Mouse (Mus musculus) lung, adult 2 months (tissue): Measurements from ENCODE around the gene Nppa. TPM values are rescaled to one million over a fixed set of nuclear protein-coding genes. Genes with fewer than 3 reads are reported as not detected.

Source experiments
- DNase-seq: peaks from one replicate; pipeline ENCODE4 v3.0.0; 2022
- H3K4me1 ChIP-seq: fragments of 200-500 bp; 2 replicates; pipeline ENCODE4 v1.6.1; 2011; ENCODE audit warnings: low read length; ENCODE audit not compliant: control insufficient read depth, insufficient read depth
- H3K4me3 ChIP-seq: fragments of 200-500 bp; replicated peaks from 2 replicates; pipeline ENCODE3; 2011; ENCODE audit warnings: low read depth, mild to moderate bottlenecking, control low read depth, low read length; ENCODE audit errors: extremely low read depth
- CTCF ChIP-seq: fragments of 200-500 bp; IDR thresholded peaks from 2 replicates; pipeline ENCODE4 v1.5.1; 2011; ENCODE audit warnings: mild to moderate bottlenecking, low read length, control low read depth; ENCODE audit not compliant: insufficient read depth
- POLR2A ChIP-seq: fragments of 200-500 bp; IDR thresholded peaks from 2 replicates; pipeline ENCODE4 v1.6.1; 2011; ENCODE audit warnings: low read depth, mild to moderate bottlenecking, control low read depth, low read length, borderline replicate concordance; ENCODE audit errors: extremely low read depth
- WGBS: fragments of 180-500 bp; shearing (Covaris S2); methylation state at CpG from one replicate; pipeline ENCODE4 v1.1.7; 2018; 5-methylcytosine and 5-hydroxymethylcytosine counted together
- polyA plus RNA-seq: library from polyadenylated mRNA; depleted of rRNA; stranded (reverse); fragments of >200 nt; gene quantifications from 2 replicates; pipeline ENCODE4 v1.2.3, GENCODE M21; 2012

Gene Nppa
- polyA plus RNA-seq, 1 experiment = 55.1 TPM

DNA sequence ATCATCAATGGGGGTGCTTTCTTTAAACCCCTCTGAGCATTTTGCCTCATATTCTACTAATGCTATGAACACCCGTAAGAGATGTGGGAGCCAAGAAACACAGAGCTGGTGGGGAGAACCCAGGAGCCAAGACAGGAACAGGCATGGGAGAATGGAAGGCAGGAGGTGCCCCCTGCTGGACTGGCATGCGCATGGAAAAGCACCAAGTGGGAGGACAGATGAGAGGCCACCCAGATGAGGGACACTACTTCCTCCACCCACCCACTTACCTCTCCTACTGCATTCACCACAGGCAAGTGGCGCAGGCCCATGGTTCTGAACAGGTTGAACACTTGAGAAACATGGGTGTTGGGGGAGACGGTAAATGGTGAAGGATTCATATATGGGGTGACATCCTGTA, 7.9 kb downstream of the Nppa start:
- DNase-seq = peak; percentile 22
- 73% methylated on average over 4 of the region's 4 CpGs for WGBS
- TF ChIP-seq POLR2A (no peak), CTCF (peak; percentile 57; the same call in 1 of the 2 replicates)
- no peaks in the 10 kb centered on the region for H3K4me1 ChIP-seq
- no peak overlapping the region for H3K4me3 ChIP-seq

GRCm38 (mm10) chr4:148009641-148010040, 9.1 kb downstream of the Nppa start:
- H3K4me3 ChIP-seq = no peak overlapping the region
- TF ChIP-seq CTCF = no peak
- no peak for TF ChIP-seq POLR2A
- WGBS = 86% methylated on average over 2 of the region's 2 CpGs
- no peak for DNase-seq
- no peaks in the 10 kb centered on the region for H3K4me1 ChIP-seq

DNA sequence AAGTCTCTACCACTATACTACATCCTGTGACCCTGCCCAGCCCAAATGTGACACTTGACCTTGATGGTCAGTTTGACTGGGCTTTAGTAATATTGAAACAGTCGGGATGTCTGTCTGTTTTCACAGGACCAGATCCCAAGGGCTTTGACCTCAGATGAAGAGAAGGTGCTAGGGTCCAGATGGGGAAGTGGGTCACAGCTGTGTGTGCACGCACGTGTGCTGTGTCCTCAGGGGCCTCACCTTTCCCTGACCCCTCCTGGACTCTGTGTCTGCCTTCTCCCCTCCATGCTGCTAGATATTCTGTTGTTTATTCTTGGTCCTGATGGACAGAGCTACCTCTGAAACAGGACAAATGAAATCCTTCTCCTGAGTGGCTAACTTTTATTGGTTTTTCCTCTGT, 10.8 kb downstream of the Nppa start:
- no peaks in the 10 kb centered on the region for H3K4me1 ChIP-seq
- no peak overlapping the region for H3K4me3 ChIP-seq
- 75% methylated on average over 3 of the region's 3 CpGs for WGBS
- TF ChIP-seq POLR2A (no peak), CTCF (no peak)
- no peak for DNase-seq

- DNase-seq = no peak
- WGBS = 83% methylated on average over 4 of the region's 4 CpGs
- no peak overlapping the region for H3K4me3 ChIP-seq
- H3K4me1 ChIP-seq = no peaks in the 10 kb centered on the region
- TF ChIP-seq POLR2A (no peak), CTCF (no peak)
Observed at GRCm38 (mm10) chr4:148012216-148012615, 11.7 kb downstream of the Nppa start.

- 87% methylated on average over 10 of the region's 10 CpGs for WGBS
- no peak for DNase-seq
- Histone ChIP-seq H3K4me1 (no peaks in the 10 kb centered on the region), H3K4me3 (no peak overlapping the region)
- TF ChIP-seq CTCF (peak; percentile 46; the same call in 1 of the 2 replicates), POLR2A (no peak)
Observed at GRCm38 (mm10) chr4:148015418-148015817, 14.9 kb downstream of the Nppa start.

GRCm38 (mm10) chr4:148016981-148017380, 16.5 kb downstream of the Nppa start:
- 73% methylated on average over 3 of the region's 3 CpGs for WGBS
- Histone ChIP-seq H3K4me1 (no peaks in the 10 kb centered on the region), H3K4me3 (no peak overlapping the region)
- TF ChIP-seq CTCF = no peak
- TF ChIP-seq POLR2A = no peak
- no peak for DNase-seq

- TF ChIP-seq POLR2A = no peak
- TF ChIP-seq CTCF = no peak
- WGBS = 70% methylated on average over 2 of the region's 2 CpGs
- Histone ChIP-seq H3K4me1 (no peaks in the 10 kb centered on the region), H3K4me3 (no peak overlapping the region)
- DNase-seq = no peak
Observed at GRCm38 (mm10) chr4:148018410-148018809, 17.9 kb downstream of the Nppa start.

GRCm38 (mm10) chr4:148024003-148024402, 23.5 kb downstream of the Nppa start:
- no peaks in the 10 kb centered on the region for H3K4me1 ChIP-seq
- 73% methylated on average over 3 of the region's 3 CpGs for WGBS
- peak; percentile 21 for DNase-seq
- no peak for TF ChIP-seq CTCF
- no peak for TF ChIP-seq POLR2A
- no peak overlapping the region for H3K4me3 ChIP-seq

DNA sequence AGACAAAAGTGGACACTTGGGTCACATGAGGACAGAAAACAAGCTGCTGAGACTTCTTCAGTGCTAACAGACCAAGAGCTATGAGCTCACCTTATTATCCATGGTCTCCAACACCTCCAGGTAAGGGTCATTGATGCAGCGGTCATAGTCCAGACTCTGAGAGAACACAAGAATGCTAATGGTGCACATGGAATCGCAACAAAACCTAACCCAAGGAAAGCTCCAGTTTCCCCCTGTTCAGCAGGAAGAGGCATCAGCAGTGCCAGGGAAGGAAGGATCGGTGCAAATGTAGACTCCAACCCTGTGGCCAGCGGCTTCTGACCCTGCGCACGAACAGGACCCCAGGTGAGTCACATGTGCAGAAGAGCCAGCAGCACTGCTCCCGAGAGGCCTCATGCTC, 28.8 kb downstream of the Nppa start:
- 94% methylated on average over 7 of the region's 7 CpGs for WGBS
- no peaks in the 10 kb centered on the region for H3K4me1 ChIP-seq
- no peak for DNase-seq
- TF ChIP-seq CTCF (no peak), POLR2A (no peak)
- H3K4me3 ChIP-seq = no peak overlapping the region

DNA sequence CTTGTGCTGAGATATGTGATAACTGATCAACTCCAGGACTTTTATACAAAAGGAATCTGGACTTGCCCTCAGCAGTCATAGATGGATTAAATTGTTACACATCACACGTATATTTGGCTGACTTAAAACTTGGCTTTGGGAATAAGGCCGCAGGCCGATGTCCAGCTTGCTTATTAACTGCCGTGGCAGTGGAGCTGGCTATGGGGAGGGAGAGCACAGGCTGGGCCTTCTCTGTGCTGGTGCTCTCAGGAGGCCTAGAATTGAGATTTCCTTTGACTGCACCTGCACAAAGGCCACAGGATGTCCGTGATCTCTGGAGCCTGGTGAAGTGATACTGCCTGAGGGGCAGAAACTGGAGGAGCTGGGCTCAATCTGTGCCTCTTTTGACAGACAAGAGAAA, 30.0 kb downstream of the Nppa start:
- H3K4me1 ChIP-seq = no peaks in the 10 kb centered on the region
- 79% methylated on average over 5 of the region's 5 CpGs for WGBS
- no peak overlapping the region for H3K4me3 ChIP-seq
- TF ChIP-seq CTCF = no peak
- no peak for TF ChIP-seq POLR2A
- DNase-seq = no peak
